Mouse (Mus musculus): Measurements from ENCODE around the gene Mettl8. TPM values are rescaled to one million over a fixed set of nuclear protein-coding genes. Genes with fewer than 3 reads are reported as not detected.

The Mettl8 gene
- polyA plus RNA-seq, 1 experiment, result 7.8 TPM

GRCm38 (mm10) chr2:71004354-71004753 is 51.0 kb downstream of the Mettl8 start:
- no peak overlapping the region for H3K4me2 ChIP-seq (ENCODE audit: low read depth)
- no peak overlapping the region for H3K4me3 ChIP-seq
- TF ChIP-seq E2F4 (IDR thresholded peaks at IDR 0.05; ENCODE audit: insufficient read depth) (no peak), MAX (IDR thresholded peaks at IDR 0.05; ENCODE audit: low read depth) (no peak), POLR2A (IDR thresholded peaks at IDR 0.05; ENCODE audit: insufficient read length, low read depth) (no peak), SRF (IDR thresholded peaks at IDR 0.05; ENCODE audit: control insufficient read depth, insufficient read length, low read depth) (no peak), POLR2AphosphoS2 (IDR thresholded peaks at IDR 0.05; ENCODE audit: insufficient read length, low read depth) (no peak)
- H3K27me3 ChIP-seq (ENCODE audit: control insufficient read depth, insufficient read depth, insufficient read length), result no peaks in the 10 kb centered on the region
- H3ac ChIP-seq (ENCODE audit: control insufficient read depth, insufficient read length), result no peak overlapping the region
- no peaks in the 10 kb centered on the region for H3K36me3 ChIP-seq (ENCODE audit: control insufficient read depth, insufficient read depth)
- H3K79me2 ChIP-seq (ENCODE audit: control insufficient read depth, insufficient read depth), result no peaks in the 10 kb centered on the region

- H3K36me3 ChIP-seq (ENCODE audit: control insufficient read depth, insufficient read depth), result no peaks in the 10 kb centered on the region
- no peak overlapping the region for H3ac ChIP-seq (ENCODE audit: control insufficient read depth, insufficient read length)
- no peak overlapping the region for H3K4me3 ChIP-seq
- TF ChIP-seq E2F4 (IDR thresholded peaks at IDR 0.05; ENCODE audit: insufficient read depth) (no peak), TCF3 (IDR thresholded peaks at IDR 0.05; ENCODE audit: insufficient read length, low read depth) (no peak), MYOG (IDR thresholded peaks at IDR 0.05; ENCODE audit: control insufficient read depth in 1 of 3, insufficient read depth in 1 of 3, insufficient read length in 2 of 3, low read depth in 2 of 3) (no peak), MYOD1 (IDR thresholded peaks at IDR 0.05; ENCODE audit: control insufficient read depth in 1 of 3, insufficient read length in 2 of 3, low read depth in 2 of 3) (no peak), POLR2A (IDR thresholded peaks at IDR 0.05; ENCODE audit: insufficient read length, low read depth) (no peak), MAX (IDR thresholded peaks at IDR 0.05; ENCODE audit: low read depth) (no peak), POLR2AphosphoS2 (IDR thresholded peaks at IDR 0.05; ENCODE audit: insufficient read length, low read depth) (no peak), TCF12 (IDR thresholded peaks at IDR 0.05; ENCODE audit: insufficient read depth, poor library complexity, severe bottlenecking) (no peak), REST (IDR thresholded peaks at IDR 0.05; ENCODE audit: insufficient read depth, insufficient read length) (no peak), SRF (IDR thresholded peaks at IDR 0.05; ENCODE audit: control insufficient read depth, insufficient read length, low read depth) (no peak), USF1 (IDR thresholded peaks at IDR 0.05; ENCODE audit: low read depth) (no peak), CEBPB (IDR thresholded peaks at IDR 0.05; ENCODE audit: insufficient read depth, poor library complexity, severe bottlenecking) (no peak)
- no peak overlapping the region for H3K4me2 ChIP-seq (ENCODE audit: low read depth)
- H3K27me3 ChIP-seq (ENCODE audit: control insufficient read depth, insufficient read depth, insufficient read length), result no peaks in the 10 kb centered on the region
- no peaks in the 10 kb centered on the region for H3K79me2 ChIP-seq (ENCODE audit: control insufficient read depth, insufficient read depth)
Observed at GRCm38 (mm10) chr2:71002509-71002908, 52.9 kb downstream of the Mettl8 start.

GRCm38 (mm10) chr2:70998771-70999170 is 56.6 kb downstream of the Mettl8 start:
- TF ChIP-seq CEBPB (IDR thresholded peaks at IDR 0.05; ENCODE audit: insufficient read depth, poor library complexity, severe bottlenecking) (no peak), USF1 (IDR thresholded peaks at IDR 0.05; ENCODE audit: low read depth) (no peak), SRF (IDR thresholded peaks at IDR 0.05; ENCODE audit: control insufficient read depth, insufficient read length, low read depth) (no peak), REST (IDR thresholded peaks at IDR 0.05; ENCODE audit: insufficient read depth, insufficient read length) (no peak), MYOD1 (IDR thresholded peaks at IDR 0.05; ENCODE audit: control insufficient read depth in 1 of 3, insufficient read length in 2 of 3, low read depth in 2 of 3) (no peak), E2F4 (IDR thresholded peaks at IDR 0.05; ENCODE audit: insufficient read depth) (no peak), TCF3 (IDR thresholded peaks at IDR 0.05; ENCODE audit: insufficient read length, low read depth) (no peak), POLR2A (IDR thresholded peaks at IDR 0.05; ENCODE audit: insufficient read length, low read depth) (no peak), TCF12 (IDR thresholded peaks at IDR 0.05; ENCODE audit: insufficient read depth, poor library complexity, severe bottlenecking) (no peak), MYOG (IDR thresholded peaks at IDR 0.05; ENCODE audit: control insufficient read depth in 1 of 3, insufficient read depth in 1 of 3, insufficient read length in 2 of 3, low read depth in 2 of 3) (no peak), POLR2AphosphoS2 (IDR thresholded peaks at IDR 0.05; ENCODE audit: insufficient read length, low read depth) (no peak), MAX (IDR thresholded peaks at IDR 0.05; ENCODE audit: low read depth) (no peak)
- H3ac ChIP-seq (ENCODE audit: control insufficient read depth, insufficient read length), result no peak overlapping the region
- no peaks in the 10 kb centered on the region for H3K36me3 ChIP-seq (ENCODE audit: control insufficient read depth, insufficient read depth)
- H3K4me3 ChIP-seq, result no peak overlapping the region
- H3K4me2 ChIP-seq (ENCODE audit: low read depth), result no peak overlapping the region
- H3K27me3 ChIP-seq (ENCODE audit: control insufficient read depth, insufficient read depth, insufficient read length), result no peaks in the 10 kb centered on the region
- no peaks in the 10 kb centered on the region for H3K79me2 ChIP-seq (ENCODE audit: control insufficient read depth, insufficient read depth)

- Histone ChIP-seq H3ac (ENCODE audit: control insufficient read depth, insufficient read length) (no peak overlapping the region), H3K27me3 (ENCODE audit: control insufficient read depth, insufficient read depth, insufficient read length) (no peaks in the 10 kb centered on the region), H3K36me3 (ENCODE audit: control insufficient read depth, insufficient read depth) (no peaks in the 10 kb centered on the region), H3K79me2 (ENCODE audit: control insufficient read depth, insufficient read depth) (no peaks in the 10 kb centered on the region), H3K4me3 (no peak overlapping the region), H3K4me2 (ENCODE audit: low read depth) (no peak overlapping the region)
- no peak for TF ChIP-seq TCF3 (IDR thresholded peaks at IDR 0.05; ENCODE audit: insufficient read length, low read depth)
- no peak for TF ChIP-seq REST (IDR thresholded peaks at IDR 0.05; ENCODE audit: insufficient read depth, insufficient read length)
- TF ChIP-seq POLR2A (IDR thresholded peaks at IDR 0.05; ENCODE audit: insufficient read length, low read depth), result no peak
Observed at GRCm38 (mm10) chr2:70996438-70996837, 58.9 kb downstream of the Mettl8 start.

GRCm38 (mm10) chr2:70995900-70996299 is 59.5 kb downstream of the Mettl8 start:
- H3K4me3 ChIP-seq, result no peak overlapping the region
- no peak overlapping the region for H3K4me2 ChIP-seq (ENCODE audit: low read depth)
- no peak overlapping the region for H3ac ChIP-seq (ENCODE audit: control insufficient read depth, insufficient read length)
- H3K79me2 ChIP-seq (ENCODE audit: control insufficient read depth, insufficient read depth), result no peaks in the 10 kb centered on the region
- H3K27me3 ChIP-seq (ENCODE audit: control insufficient read depth, insufficient read depth, insufficient read length), result no peaks in the 10 kb centered on the region
- no peaks in the 10 kb centered on the region for H3K36me3 ChIP-seq (ENCODE audit: control insufficient read depth, insufficient read depth)
- no peak for TF ChIP-seq REST (IDR thresholded peaks at IDR 0.05; ENCODE audit: insufficient read depth, insufficient read length)
- TF ChIP-seq E2F4 (IDR thresholded peaks at IDR 0.05; ENCODE audit: insufficient read depth), result no peak
- no peak for TF ChIP-seq TCF12 (IDR thresholded peaks at IDR 0.05; ENCODE audit: insufficient read depth, poor library complexity, severe bottlenecking)
- TF ChIP-seq MYOG (IDR thresholded peaks at IDR 0.05; ENCODE audit: control insufficient read depth in 1 of 3, insufficient read depth in 1 of 3, insufficient read length in 2 of 3, low read depth in 2 of 3), result no peak
- no peak for TF ChIP-seq TCF3 (IDR thresholded peaks at IDR 0.05; ENCODE audit: insufficient read length, low read depth)
- TF ChIP-seq CEBPB (IDR thresholded peaks at IDR 0.05; ENCODE audit: insufficient read depth, poor library complexity, severe bottlenecking), result no peak
- TF ChIP-seq POLR2A (IDR thresholded peaks at IDR 0.05; ENCODE audit: insufficient read length, low read depth), result no peak
- no peak for TF ChIP-seq MAX (IDR thresholded peaks at IDR 0.05; ENCODE audit: low read depth)
- TF ChIP-seq MYOD1 (IDR thresholded peaks at IDR 0.05; ENCODE audit: control insufficient read depth in 1 of 3, insufficient read length in 2 of 3, low read depth in 2 of 3), result no peak
- no peak for TF ChIP-seq USF1 (IDR thresholded peaks at IDR 0.05; ENCODE audit: low read depth)
- TF ChIP-seq SRF (IDR thresholded peaks at IDR 0.05; ENCODE audit: control insufficient read depth, insufficient read length, low read depth), result no peak
- TF ChIP-seq POLR2AphosphoS2 (IDR thresholded peaks at IDR 0.05; ENCODE audit: insufficient read length, low read depth), result no peak

Data from myocyte (in vitro differentiated cells).